Mouse (Mus musculus): ENCODE data around the gene Ascl3. TPM values are rescaled to one million over a fixed set of nuclear protein-coding genes. Genes with fewer than 3 reads are reported as not detected.
A peak's percentile ranks its signal among the peaks of the same experiment; 100 is the strongest.

The Ascl3 gene
- polyA plus RNA-seq (2014; fragmentation: Nextera tagmentation; extraction: Ambion mirVana): not detected in 2 replicates

DNA sequence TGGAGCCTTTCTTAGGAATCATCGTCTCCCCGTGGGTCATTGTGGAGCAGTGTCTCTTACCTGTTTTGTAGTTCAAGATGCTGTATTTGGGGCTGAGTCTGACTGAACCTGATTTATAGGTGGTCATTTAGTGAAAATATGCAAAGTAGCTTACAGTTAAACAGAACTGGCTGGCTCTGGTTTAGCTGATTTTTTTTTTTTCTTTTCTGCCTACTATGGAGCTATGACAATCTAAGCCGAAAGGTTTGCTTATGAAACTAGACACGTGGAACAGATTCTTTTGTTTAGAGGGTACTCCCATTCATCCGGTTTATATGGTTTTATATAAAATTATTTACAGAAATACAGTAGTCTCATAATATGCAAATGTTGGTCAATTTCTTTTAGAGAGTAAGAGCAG, at the start of gene Ascl3:
Gene Ascl3 (minus strand): TSS at position 101 of the 400 bp plus-strand sequence.
- no peak within 1 kb of the TSS for H3K4me2 ChIP-seq
- no peak within 1 kb of the TSS for H3K27ac ChIP-seq (ENCODE audit: low read depth, low read length)
- no peaks in the 10 kb centered on the region for H3K4me1 ChIP-seq (ENCODE audit: control insufficient read depth, insufficient read depth, low read length)
- 88% methylated on average over 5 of the region's 5 CpGs for WGBS (ENCODE audit: insufficient replicate concordance)
- no peaks in the 10 kb centered on the region for H3K9me3 ChIP-seq (replicated peaks; ENCODE audit: control insufficient read depth, low read length)
- ATAC-seq (replicated peaks; ENCODE audit: insufficient number of reproducible peaks, low FRiP score, low TSS enrichment): no peak
- no peaks in the 10 kb centered on the region for H3K27me3 ChIP-seq (ENCODE audit: control insufficient read depth, insufficient read depth, low read length)
- no peak within 1 kb of the TSS for H3K4me3 ChIP-seq (ENCODE audit: low read depth, low read length)
- H3K36me3 ChIP-seq (ENCODE audit: control insufficient read depth, insufficient read depth, low read length): no peaks in the 10 kb centered on the region
- H3K9ac ChIP-seq (ENCODE audit: low read depth, low read length): no peak within 1 kb of the TSS

DNA sequence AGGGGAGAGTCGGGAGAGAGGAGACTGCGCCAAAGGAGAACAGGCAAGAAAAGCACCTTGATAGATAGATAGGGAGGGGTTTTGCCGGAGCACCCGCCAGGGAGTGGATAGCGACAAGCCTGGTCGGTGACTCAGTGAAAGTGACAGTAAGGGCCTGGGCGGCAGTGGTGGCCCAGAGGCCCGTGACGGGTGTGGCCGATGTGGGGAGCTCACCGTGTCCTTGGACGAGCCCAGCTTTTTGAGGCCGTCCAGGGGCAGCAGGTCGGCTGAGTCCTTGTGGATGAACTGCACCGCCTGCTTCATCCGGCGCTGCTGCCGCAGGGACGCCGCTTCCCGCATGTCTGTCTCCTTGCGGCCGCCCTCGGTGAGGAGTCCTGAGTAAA, 49.6 kb upstream of the Ascl3 start:
- peaks cover 38% of the 10 kb centered on the region for H3K27me3 ChIP-seq (ENCODE audit: control insufficient read depth, insufficient read depth, low read length)
- peak; percentile 55 for ATAC-seq (replicated peaks; ENCODE audit: insufficient number of reproducible peaks, low FRiP score, low TSS enrichment)
- H3K9me3 ChIP-seq (replicated peaks; ENCODE audit: control insufficient read depth, low read length): no peaks in the 10 kb centered on the region
- H3K27ac ChIP-seq (ENCODE audit: low read depth, low read length): no peak overlapping the region
- no peaks in the 10 kb centered on the region for H3K36me3 ChIP-seq (ENCODE audit: control insufficient read depth, insufficient read depth, low read length)
- peaks cover 10% of the 10 kb centered on the region for H3K4me1 ChIP-seq (ENCODE audit: control insufficient read depth, insufficient read depth, low read length)
- H3K4me2 ChIP-seq: peak overlapping the region; percentile 98
- H3K4me3 ChIP-seq (ENCODE audit: low read depth, low read length): peak overlapping the region; percentile 56
- peak overlapping the region; percentile 56; the same call in 1 of the 2 replicates for H3K9ac ChIP-seq (ENCODE audit: low read depth, low read length)
- WGBS (ENCODE audit: insufficient replicate concordance): 3% methylated on average over 24 of the region's 24 CpGs

DNA sequence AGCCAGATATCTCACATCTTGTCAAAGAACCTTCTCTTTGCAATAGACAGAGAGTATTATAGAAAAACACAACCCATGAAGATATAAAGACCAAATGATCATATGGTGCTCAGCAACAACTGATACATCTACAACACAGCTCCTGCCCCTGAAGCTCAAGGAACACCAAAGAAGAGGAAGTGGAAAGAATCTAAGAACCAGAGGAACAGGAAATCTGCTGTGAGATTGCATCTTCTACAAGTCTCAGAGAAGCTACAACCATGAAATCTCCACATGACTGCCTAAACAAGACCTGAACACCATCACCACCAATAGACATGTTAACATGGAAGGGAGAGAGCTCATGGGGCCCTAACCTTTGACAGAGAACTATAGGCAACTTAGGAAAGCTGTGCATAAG, 40.7 kb upstream of the Ascl3 start:
- ATAC-seq (replicated peaks; ENCODE audit: insufficient number of reproducible peaks, low FRiP score, low TSS enrichment): no peak
- no peaks in the 10 kb centered on the region for H3K4me1 ChIP-seq (ENCODE audit: control insufficient read depth, insufficient read depth, low read length)
- H3K9ac ChIP-seq (ENCODE audit: low read depth, low read length): no peak overlapping the region
- H3K4me3 ChIP-seq (ENCODE audit: low read depth, low read length): no peak overlapping the region
- H3K27ac ChIP-seq (ENCODE audit: low read depth, low read length): no peak overlapping the region
- H3K36me3 ChIP-seq (ENCODE audit: control insufficient read depth, insufficient read depth, low read length): no peaks in the 10 kb centered on the region
- no peaks in the 10 kb centered on the region for H3K27me3 ChIP-seq (ENCODE audit: control insufficient read depth, insufficient read depth, low read length)
- H3K4me2 ChIP-seq: no peak overlapping the region
- H3K9me3 ChIP-seq (replicated peaks; ENCODE audit: control insufficient read depth, low read length): no peaks in the 10 kb centered on the region

DNA sequence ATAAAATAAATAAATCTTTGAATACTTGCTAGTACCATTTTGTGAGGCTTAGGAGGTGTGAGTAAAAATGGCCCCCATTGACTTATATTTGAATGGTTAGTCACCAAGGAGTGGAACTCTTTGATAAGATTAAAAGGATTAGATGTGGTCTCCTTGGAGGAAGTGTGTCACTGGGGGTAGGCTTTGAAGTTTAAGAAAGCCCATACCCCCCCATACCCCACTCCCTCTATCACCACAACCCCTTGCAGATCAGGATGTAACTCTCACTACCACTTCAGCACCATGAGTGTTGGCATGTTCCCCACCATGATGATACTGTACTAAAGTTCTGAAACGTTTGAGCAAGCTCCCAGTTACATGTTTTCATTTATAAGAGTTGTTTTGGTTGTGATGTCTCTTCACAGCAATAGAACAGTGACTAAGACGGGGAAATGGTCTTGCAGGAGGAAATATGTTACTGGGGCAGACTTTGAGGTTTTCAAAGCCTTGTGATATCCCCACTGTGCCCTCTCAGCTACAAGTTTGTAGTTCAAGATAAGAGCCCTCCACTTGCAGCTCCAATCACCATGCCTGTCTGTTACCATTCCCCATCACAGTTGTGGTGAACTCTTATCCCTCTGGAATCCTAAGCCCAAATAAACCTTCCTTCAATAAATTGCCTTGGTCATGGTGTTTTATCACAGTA, 37.3 kb upstream of the Ascl3 start:
- no peaks in the 10 kb centered on the region for H3K36me3 ChIP-seq (ENCODE audit: control insufficient read depth, insufficient read depth, low read length)
- ATAC-seq (replicated peaks; ENCODE audit: insufficient number of reproducible peaks, low FRiP score, low TSS enrichment): no peak

DNA sequence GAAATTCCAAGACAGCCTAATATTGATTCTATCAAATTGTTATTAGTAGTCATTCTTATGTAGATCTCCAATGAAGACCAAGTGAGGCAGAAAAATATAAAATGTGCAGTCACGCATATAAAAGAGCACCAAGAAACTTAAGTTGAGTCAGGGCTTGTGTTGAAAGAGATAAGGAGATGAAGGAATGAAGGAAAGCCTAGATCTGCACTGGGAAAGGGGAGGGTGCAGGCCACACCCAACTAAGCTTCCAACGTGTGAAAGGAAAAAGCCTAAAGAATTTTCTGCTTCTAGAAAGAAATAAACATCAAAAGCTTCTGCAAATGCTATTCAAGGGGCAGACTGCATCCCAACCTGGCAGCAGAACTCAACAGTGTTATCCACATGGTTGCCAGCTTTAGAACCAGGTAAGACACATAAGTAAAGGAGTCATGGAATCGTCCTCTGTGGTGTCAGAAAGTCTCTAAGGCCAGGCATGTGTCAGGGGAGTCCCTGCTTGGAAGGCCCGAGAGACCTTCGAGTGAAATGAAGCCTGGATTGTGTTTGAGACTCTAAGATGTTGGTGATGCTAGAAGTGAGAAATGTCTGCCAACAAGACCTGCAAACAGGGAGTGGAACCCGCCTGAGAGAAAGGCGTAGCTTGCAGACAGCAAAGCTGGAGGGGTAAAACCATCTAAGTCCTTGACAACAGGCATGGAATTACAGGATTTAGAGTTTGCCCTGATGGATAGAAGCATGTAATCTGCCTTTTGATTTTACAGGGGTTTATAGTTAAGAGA, 36.2 kb upstream of the Ascl3 start:
- 66% methylated on average over 7 of the region's 7 CpGs for WGBS (ENCODE audit: insufficient replicate concordance)
- H3K9me3 ChIP-seq (replicated peaks; ENCODE audit: control insufficient read depth, low read length): no peaks in the 10 kb centered on the region

More for the DNA sequence above, 37.3 kb upstream of the Ascl3 start:
- Histone ChIP-seq H3K4me3 (ENCODE audit: low read depth, low read length) (no peak overlapping the region), H3K9ac (ENCODE audit: low read depth, low read length) (no peak overlapping the region), H3K27me3 (ENCODE audit: control insufficient read depth, insufficient read depth, low read length) (no peaks in the 10 kb centered on the region), H3K4me1 (ENCODE audit: control insufficient read depth, insufficient read depth, low read length) (no peaks in the 10 kb centered on the region), H3K4me2 (no peak overlapping the region), H3K27ac (ENCODE audit: low read depth, low read length) (no peak overlapping the region), H3K9me3 (replicated peaks; ENCODE audit: control insufficient read depth, low read length) (no peaks in the 10 kb centered on the region)
- WGBS (ENCODE audit: insufficient replicate concordance): 32% methylated on average over 2 of the region's 2 CpGs

DNA sequence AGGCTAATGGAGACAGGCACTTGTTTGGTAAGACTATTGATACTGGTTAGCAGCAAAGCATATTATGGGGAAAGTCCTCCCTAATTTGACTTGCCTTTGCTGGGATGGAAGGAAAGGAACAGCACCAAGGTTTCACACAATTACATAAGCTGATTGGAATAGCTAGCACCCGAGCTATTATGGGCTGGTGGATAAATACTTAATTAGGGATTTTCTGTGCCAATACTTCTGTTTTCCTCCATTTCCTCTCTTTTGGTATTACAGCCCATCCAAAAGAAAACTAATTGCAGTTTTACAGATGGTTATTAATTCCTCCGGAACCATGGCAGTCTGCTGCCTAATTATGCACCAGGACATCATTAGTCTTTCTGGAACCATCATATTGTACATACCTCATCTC, 32.5 kb upstream of the Ascl3 start:
- H3K36me3 ChIP-seq (ENCODE audit: control insufficient read depth, insufficient read depth, low read length): no peaks in the 10 kb centered on the region
- no peaks in the 10 kb centered on the region for H3K27me3 ChIP-seq (ENCODE audit: control insufficient read depth, insufficient read depth, low read length)
- no peak overlapping the region for H3K9ac ChIP-seq (ENCODE audit: low read depth, low read length)
- 74% methylated on average over 2 of the region's 2 CpGs for WGBS (ENCODE audit: insufficient replicate concordance)
- no peak overlapping the region for H3K4me2 ChIP-seq
- H3K4me1 ChIP-seq (ENCODE audit: control insufficient read depth, insufficient read depth, low read length): no peaks in the 10 kb centered on the region
- no peak for ATAC-seq (replicated peaks; ENCODE audit: insufficient number of reproducible peaks, low FRiP score, low TSS enrichment)
- H3K27ac ChIP-seq (ENCODE audit: low read depth, low read length): no peak overlapping the region
- H3K4me3 ChIP-seq (ENCODE audit: low read depth, low read length): no peak overlapping the region
- no peaks in the 10 kb centered on the region for H3K9me3 ChIP-seq (replicated peaks; ENCODE audit: control insufficient read depth, low read length)

More for the DNA sequence above, 36.2 kb upstream of the Ascl3 start:
- H3K36me3 ChIP-seq (ENCODE audit: control insufficient read depth, insufficient read depth, low read length): no peaks in the 10 kb centered on the region
- no peak overlapping the region for H3K4me3 ChIP-seq (ENCODE audit: low read depth, low read length)
- no peak overlapping the region for H3K27ac ChIP-seq (ENCODE audit: low read depth, low read length)
- no peaks in the 10 kb centered on the region for H3K27me3 ChIP-seq (ENCODE audit: control insufficient read depth, insufficient read depth, low read length)
- ATAC-seq (replicated peaks; ENCODE audit: insufficient number of reproducible peaks, low FRiP score, low TSS enrichment): no peak
- no peak overlapping the region for H3K4me2 ChIP-seq
- H3K9ac ChIP-seq (ENCODE audit: low read depth, low read length): no peak overlapping the region
- H3K4me1 ChIP-seq (ENCODE audit: control insufficient read depth, insufficient read depth, low read length): no peaks in the 10 kb centered on the region

DNA sequence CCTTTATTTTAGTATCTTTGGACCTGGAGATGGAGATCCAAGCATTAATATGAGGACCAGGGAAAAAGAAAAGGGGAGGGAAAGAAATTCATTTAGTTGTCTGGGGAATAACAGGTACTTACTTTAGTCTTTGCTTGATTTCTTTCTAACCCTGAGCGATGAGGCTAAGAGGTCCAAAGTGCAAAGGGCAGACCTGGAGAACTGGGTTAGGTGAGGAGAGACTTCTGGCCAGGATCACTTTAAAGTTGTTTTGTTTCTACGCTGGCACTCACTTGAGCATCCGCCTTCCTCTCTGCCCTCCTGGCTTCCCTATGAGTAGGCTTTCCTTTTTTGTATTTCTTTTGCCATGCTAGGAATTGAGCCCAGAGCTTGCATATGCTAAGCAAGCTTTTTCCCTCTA, 24.8 kb upstream of the Ascl3 start:
- H3K4me2 ChIP-seq: no peak overlapping the region
- no peaks in the 10 kb centered on the region for H3K27me3 ChIP-seq (ENCODE audit: control insufficient read depth, insufficient read depth, low read length)
- no peak overlapping the region for H3K4me3 ChIP-seq (ENCODE audit: low read depth, low read length)
- H3K36me3 ChIP-seq (ENCODE audit: control insufficient read depth, insufficient read depth, low read length): no peaks in the 10 kb centered on the region
- H3K9me3 ChIP-seq (replicated peaks; ENCODE audit: control insufficient read depth, low read length): no peaks in the 10 kb centered on the region
- H3K9ac ChIP-seq (ENCODE audit: low read depth, low read length): no peak overlapping the region
- H3K4me1 ChIP-seq (ENCODE audit: control insufficient read depth, insufficient read depth, low read length): 0 out of 2 replicates have a peak, but pooled peaks cover 5% of the 10 kb centered on the region
- ATAC-seq (replicated peaks; ENCODE audit: insufficient number of reproducible peaks, low FRiP score, low TSS enrichment): no peak
- H3K27ac ChIP-seq (ENCODE audit: low read depth, low read length): no peak overlapping the region
- 93% methylated on average over 3 of the region's 3 CpGs for WGBS (ENCODE audit: insufficient replicate concordance)

DNA sequence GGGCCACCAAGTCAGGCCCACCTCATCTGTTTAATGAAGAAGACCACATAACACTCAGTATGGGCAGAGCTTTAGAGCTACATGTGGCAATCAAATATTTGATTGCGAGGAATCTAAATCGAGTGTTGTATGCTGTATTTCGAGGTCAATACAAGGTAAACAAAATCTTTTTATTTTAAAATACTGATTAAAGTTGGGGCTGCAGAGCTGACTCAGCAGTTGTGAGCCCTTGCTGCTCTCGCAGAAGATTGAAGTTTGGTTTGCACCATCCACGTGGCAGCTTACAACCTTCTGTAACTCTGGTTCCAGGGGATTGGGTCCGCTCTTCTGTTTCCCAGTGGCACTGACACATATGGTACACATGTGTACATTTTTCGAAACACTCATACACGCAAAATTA, 22.5 kb upstream of the Ascl3 start:
- Histone ChIP-seq H3K27ac (ENCODE audit: low read depth, low read length) (no peak overlapping the region), H3K27me3 (ENCODE audit: control insufficient read depth, insufficient read depth, low read length) (no peaks in the 10 kb centered on the region), H3K9ac (ENCODE audit: low read depth, low read length) (no peak overlapping the region), H3K4me2 (no peak overlapping the region), H3K4me3 (ENCODE audit: low read depth, low read length) (no peak overlapping the region), H3K9me3 (replicated peaks; ENCODE audit: control insufficient read depth, low read length) (no peaks in the 10 kb centered on the region), H3K36me3 (ENCODE audit: control insufficient read depth, insufficient read depth, low read length) (no peaks in the 10 kb centered on the region; the same call in 1 of the 2 replicates), H3K4me1 (ENCODE audit: control insufficient read depth, insufficient read depth, low read length) (0 out of 2 replicates have a peak, but pooled peaks cover 6% of the 10 kb centered on the region)
- ATAC-seq (replicated peaks; ENCODE audit: insufficient number of reproducible peaks, low FRiP score, low TSS enrichment): no peak
- WGBS (ENCODE audit: insufficient replicate concordance): 83% methylated on average over 8 of the region's 8 CpGs
